Mouse (Mus musculus): ENCODE data around the gene Cetn3. TPM values are rescaled to one million over a fixed set of nuclear protein-coding genes. Genes with fewer than 3 reads are reported as not detected.

Gene Cetn3
- 78.6 TPM for polyA plus RNA-seq (2014; fragmentation: Illumina TruSeq; extraction: RNeasy Lipid Tissue Mini Kit (QIAGEN cat#74804); ENCODE audit: low read depth, low replicate concordance)

DNA sequence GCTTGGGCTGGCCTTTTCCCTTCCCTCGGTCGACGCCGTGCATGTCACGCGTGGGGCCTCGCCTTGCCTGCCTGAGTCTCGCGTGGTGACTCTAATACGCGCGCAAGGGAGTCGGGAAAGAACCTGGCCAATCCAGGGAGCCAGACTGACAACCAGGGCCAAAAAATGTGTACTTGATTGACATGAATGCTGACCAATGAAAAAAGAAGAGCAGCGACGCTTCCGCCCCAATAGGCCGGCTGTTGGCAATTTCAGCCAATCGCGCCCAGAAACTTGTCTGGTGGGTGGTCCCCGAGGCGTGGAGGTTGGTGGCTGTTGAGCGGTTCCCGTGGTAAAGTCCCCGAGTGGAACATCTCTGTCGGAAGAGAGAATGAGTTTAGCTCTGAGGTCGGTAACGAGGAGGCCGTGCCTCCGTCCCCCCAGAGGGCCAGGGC is at the start of gene Cetn3:
Gene Cetn3 (plus strand): TSS at position 107 of the 434 bp plus-strand sequence.

Other genes starting within 250 kb of the Cetn3 start
- 0.32 TPM for gene Adgrv1, start 149.9 kb upstream of the Cetn3 start, polyA plus RNA-seq (2014; fragmentation: Illumina TruSeq; extraction: RNeasy Lipid Tissue Mini Kit (QIAGEN cat#74804); ENCODE audit: low read depth, low replicate concordance)
- 13.9 TPM for gene Lysmd3, start 125.4 kb upstream of the Cetn3 start, polyA plus RNA-seq (2014; fragmentation: Illumina TruSeq; extraction: RNeasy Lipid Tissue Mini Kit (QIAGEN cat#74804); ENCODE audit: low read depth, low replicate concordance)
- gene Polr3g, start 72.1 kb upstream of the Cetn3 start, polyA plus RNA-seq (2014; fragmentation: Illumina TruSeq; extraction: RNeasy Lipid Tissue Mini Kit (QIAGEN cat#74804); ENCODE audit: low read depth, low replicate concordance), result 7.2 TPM
- gene Mblac2, start 71.7 kb upstream of the Cetn3 start, polyA plus RNA-seq (2014; fragmentation: Illumina TruSeq; extraction: RNeasy Lipid Tissue Mini Kit (QIAGEN cat#74804); ENCODE audit: low read depth, low replicate concordance), result 6.9 TPM

Data from adipose tissue, adult 10 weeks (tissue).